Mouse (Mus musculus) c-Kit-negative CD71-positive TER-119-positive erythroid progenitor cells, embryonic 14.5 days (primary cell): ENCODE measurements around the gene Hnrnpu.
"Not testable (repeated sequence)": the region's sequence is repeated elsewhere in the genome, so short reads cannot be mapped to it uniquely, and the experiment has no call there.

Source experiments
- DNase-seq: peaks from one replicate; pipeline ENCODE4 v3.0.0-alpha.2; 2013; ENCODE audit warnings: low read depth, low spot score

The Hnrnpu gene

DNA sequence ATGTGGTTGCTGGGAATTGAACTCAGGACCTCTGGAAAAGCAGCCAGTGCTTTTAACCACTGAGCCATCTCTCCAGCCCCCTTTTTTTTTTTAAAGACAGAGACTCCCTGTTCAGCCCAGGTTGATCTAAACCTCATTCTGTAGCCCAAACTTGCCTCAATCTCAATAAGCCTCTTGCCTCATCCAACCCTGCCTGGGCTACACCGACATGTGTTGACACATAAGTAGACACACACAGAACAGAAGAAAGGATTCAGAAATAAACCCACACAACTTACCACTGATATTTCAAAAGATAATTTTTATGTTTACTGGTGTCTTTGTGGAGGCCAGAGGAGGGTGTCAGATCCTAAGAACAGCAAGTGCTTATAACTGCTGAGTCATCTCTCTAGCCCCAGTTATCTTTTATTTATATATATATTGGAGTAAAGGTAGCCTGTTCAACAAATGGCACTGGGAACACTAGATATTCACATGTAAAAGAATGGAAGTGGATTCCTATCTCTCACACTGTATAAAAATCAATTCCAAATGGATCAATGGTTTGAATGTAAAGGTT is 24.5 kb downstream of the Hnrnpu start:
- peak; percentile 69 for DNase-seq

DNA sequence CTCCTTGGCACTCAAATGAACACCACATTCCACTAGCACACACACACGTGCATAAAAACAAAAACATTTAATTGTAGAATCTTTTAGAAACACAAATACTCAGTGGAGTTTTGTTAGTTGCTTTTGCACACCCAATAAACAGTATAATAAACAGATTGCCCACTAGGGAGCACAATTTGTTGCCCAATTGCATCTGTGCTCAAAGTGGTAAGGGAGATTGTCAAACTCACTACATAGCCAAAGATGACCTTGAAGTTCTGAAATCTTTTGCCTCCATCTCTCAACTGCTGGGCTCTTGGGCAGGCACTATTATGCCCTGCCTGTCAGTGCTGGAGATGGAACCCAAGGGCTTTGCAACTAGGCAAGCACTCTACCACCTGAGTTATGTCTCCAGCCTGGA is 27.5 kb downstream of the Hnrnpu start:
- no peak for DNase-seq

DNA sequence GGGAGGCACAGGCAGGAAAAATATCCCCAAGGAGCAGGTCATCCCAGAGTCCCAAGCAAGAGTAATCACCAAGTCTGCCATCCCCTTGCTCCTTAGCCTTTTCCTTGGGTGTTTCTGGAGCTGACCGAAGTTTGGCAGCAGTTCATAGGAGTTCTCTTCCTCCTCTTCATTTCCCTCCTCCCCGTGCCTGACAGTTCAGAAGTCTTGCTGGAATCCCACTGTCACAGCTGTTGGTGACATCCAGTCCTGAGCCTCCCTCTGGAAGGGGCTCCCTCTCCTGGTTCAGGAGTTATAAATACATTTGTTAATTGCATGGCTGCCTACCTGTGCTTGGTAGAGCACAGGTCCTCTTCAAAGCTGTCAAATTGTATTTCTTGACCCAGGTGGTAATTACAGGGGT is 28.1 kb downstream of the Hnrnpu start:
- DNase-seq = no peak

DNA sequence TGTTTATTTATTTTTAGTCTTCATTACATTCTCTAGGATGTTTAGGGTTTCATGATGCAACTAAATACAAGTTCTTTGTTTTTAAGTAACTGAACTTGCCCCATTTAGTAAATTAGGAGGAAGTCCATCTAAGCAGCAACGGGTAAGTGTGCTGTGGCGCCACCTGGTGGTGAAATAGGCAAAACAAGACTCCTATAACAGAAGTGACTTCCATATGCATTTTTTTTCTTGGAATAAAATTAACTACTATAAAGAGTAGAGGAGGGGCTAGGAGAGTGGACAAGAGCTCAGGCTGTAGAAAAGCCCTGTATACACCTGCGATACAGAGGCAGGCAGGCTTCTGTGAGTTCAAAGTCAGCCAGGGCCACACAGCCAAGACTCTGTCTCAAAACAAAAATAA is 34.2 kb downstream of the Hnrnpu start:
- peak; percentile 58 for DNase-seq

DNA sequence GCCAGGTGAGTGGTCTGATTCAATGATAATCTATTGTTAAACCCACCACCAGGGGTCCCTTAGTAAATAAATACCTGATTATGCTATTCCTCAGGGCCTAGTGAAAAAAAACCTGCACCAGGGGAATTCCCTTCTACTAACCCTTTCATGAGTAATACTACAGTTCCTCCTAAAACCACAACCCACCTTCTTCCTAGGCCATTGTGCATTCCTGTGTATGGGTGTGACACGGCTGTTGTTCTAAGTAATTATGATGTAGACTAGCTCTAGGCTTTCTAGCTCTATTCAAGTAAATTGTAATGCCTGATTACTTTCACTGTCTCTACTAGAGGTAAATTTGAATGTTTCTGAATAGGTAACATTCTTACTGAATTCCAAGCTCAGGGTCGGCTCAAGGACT is 36.3 kb downstream of the Hnrnpu start:
- not testable (repeated sequence) for DNase-seq

- DNase-seq = no peak
Measured at GRCm38 (mm10) chr1:178294051-178294450, 43.5 kb downstream of the Hnrnpu start.

DNA sequence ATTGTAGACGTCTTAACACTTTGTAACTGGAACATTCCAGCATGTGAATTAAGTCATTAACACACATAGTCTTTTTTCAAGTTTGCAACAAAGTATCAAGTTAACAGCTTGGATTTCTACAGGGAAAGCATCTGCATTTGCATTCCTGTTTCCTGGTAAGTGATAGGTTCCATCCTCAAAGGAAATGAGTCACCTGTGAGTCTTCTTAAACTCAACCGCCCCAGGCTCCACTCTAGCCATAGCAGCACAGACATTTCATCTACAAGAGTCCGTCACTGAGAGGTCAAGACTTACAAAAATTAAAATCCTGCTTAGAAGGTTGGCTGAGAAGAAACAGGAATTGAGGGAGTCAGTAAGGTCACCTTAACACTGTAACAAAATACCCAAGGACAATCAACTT is 45.9 kb downstream of the Hnrnpu start:
- no peak for DNase-seq

- DNase-seq = no peak
Measured at GRCm38 (mm10) chr1:178287601-178288176, 49.9 kb downstream of the Hnrnpu start.

DNA sequence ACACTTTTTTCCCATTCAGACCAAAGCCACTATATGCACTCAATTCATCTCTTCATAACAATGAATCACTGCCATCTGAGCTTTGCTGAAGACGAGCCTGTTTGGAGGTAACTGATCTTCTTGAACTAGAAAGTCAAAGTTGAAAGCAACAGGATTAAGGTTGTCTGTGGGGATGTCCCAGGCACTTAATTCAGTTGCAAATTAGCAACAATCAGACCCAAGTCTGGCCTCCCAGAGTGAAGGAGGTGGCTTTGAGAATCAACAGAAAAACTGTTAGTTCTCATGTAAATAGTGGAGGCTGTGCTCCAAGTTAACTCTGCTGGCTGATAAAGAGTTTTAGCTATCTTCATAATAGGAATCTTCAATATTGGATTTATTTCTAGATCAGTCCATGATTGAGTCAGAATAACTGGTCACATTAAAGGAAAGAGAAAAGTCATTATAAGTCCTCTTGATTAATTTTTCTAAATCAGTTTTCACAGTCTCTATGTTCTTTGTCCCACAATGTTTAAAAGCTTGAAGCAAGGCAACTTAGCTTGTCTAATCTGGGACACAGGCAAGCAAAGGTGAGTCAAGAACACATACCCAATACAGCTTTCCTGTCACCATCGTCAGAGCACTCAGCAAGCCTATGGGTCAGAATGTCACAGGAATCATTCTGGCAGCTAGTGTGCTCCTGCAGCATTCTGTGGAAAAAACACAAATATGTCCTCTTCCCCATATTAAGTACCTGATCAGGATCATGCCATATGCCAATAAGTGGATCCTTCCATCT is 53.5 kb downstream of the Hnrnpu start:
- no peak for DNase-seq

- not testable (repeated sequence) for DNase-seq
Measured at GRCm38 (mm10) chr1:178283314-178283713, 54.3 kb downstream of the Hnrnpu start.

GRCm38 (mm10) chr1:178276054-178276911 is 61.3 kb downstream of the Hnrnpu start:
- DNase-seq = no peak

- DNase-seq = no peak
Measured at GRCm38 (mm10) chr1:178275738-178276053, 61.9 kb downstream of the Hnrnpu start.

GRCm38 (mm10) chr1:178275174-178275730 is 62.3 kb downstream of the Hnrnpu start:
- no peak for DNase-seq
